Mouse (Mus musculus) megakaryocyte, adult 5-6 weeks (primary cell): ENCODE results near the gene Dqx1. TPM values are rescaled to one million over a fixed set of nuclear protein-coding genes. Genes with fewer than 3 reads are reported as not detected.

Source experiments
- ATAC-seq: 2 replicates; pipeline ENCODE4 v1.8.0; 2016; ENCODE audit warnings: mild to moderate bottlenecking, inconsistent platforms; ENCODE audit not compliant: poor library complexity, severe bottlenecking
- total RNA-seq, 2 experiments: library from RNA; stranded (forward) in 1 of 2; stranded (reverse) in 1 of 2; fragments of 153-499, 151-499 nt in 1 of 2; fragments of 221-1000, 200-1000 nt in 1 of 2; gene quantifications; 2 replicates each; pipeline versions ENCODE4 v1.2.3 to v1.2.4; 2015 to 2017

Gene Dqx1
- total RNA-seq, 2 experiments from 2014 or later, result 0.62 to 2.2 TPM

DNA sequence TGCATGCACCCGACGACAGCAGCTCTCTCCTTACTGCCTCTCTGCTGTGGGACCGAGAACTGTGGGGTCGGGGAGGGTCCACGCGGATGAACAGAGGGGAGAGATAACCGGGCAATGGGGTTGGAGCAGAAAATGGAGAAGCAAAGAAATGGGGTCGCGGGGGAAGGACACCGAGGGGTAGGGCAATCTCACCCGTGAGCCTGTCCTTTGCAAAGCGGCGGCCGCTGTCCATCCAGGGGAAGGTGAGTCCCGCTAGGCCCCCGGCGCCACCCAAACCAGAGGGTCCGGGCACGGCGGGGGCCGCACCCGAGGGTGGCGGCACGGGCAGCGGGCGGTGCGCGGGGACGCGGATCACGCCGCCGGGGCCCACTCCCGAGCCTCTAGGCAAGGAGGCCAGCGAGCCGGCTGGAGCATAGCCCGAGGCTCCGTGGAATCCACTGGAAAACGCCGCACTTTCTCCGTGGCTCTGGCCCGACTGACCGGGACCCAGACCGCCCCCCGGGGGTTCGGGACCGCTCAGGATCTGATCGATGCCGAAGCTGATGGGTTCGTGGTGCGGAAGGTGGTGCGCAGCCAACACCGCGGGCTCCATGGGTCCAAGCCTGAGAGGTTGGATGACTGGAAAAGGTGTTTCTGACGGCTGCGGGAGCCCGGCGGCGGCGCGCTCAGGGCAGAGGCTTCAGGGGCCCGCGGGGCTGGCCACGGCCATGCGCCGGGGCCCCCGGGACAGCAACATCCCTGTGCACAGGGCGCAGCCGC is 12.0 kb downstream of the Dqx1 start:
- ATAC-seq, result no peak

DNA sequence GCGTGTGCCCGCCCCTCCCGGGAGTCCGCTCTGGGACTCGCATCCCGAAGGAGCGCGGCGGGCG is 12.4 kb downstream of the Dqx1 start, which contains the start of gene Tlx2:
Gene Tlx2 (minus strand): TSS at position 47 of the 64 bp plus-strand sequence.
- ATAC-seq, result no peak

DNA sequence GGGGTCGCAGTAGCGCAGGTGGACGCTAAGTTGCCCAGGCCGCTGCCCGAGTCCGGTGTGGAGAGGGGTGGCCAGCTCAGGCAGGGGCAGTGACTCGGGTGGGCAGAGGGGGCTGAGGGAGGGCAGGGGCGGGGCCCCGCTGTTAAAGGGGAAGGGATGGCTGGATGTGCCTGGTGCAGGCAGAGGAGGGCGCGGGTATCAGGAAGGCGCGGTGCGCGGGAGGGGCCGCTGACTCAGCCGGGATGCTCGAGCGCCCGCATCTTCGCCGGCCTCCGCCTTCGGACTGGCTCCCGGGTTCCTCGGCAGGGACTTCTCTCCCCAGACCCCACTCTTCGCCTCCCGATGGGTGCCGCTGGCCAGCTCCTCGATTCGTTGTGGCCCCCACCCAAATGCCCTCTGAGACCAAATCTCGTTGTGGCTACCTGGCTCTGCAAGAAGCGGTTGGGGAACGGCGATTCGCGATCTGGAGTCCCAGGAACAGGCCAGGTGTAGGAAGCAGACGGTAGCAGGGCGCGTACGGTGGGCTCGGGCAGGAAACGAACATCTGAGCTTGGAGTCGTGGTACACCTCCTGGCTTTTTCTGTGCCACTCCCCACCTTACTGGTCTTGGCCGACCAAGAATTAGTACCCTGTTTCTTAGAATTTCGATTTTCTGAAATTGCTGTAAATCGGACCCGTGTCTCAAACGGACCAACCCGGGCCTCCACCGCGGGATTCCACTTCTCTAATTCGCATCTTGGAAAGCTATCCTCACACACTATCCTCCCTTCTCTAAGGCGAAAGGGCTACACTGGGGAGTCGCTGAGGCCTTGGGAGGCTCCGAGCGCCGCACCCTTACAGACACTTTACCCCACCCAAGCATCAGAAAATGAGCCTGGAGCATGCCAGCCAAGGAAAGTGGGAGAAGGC is 12.9 kb downstream of the Dqx1 start:
- ATAC-seq, result no peak

DNA sequence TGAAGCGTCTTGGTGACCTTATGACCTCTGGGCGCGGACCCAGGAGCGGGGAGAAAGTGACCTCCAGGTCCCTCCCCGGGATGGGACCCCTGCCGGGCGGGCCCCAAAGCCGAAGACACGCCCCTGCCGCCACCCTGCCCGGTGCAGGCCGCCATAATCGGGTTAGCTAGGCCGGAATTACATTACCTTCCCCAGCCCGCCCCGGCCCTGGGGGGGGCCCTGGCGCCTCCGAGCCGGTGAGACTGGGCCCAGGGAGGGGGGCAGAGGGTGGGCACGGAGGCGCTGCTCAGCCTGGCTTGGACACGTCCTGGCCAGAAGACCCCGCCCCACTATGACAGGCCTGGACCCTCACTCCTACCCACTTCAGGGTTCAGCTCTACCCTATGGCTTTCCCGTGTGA is 13.6 kb downstream of the Dqx1 start:
- no peak for ATAC-seq

DNA sequence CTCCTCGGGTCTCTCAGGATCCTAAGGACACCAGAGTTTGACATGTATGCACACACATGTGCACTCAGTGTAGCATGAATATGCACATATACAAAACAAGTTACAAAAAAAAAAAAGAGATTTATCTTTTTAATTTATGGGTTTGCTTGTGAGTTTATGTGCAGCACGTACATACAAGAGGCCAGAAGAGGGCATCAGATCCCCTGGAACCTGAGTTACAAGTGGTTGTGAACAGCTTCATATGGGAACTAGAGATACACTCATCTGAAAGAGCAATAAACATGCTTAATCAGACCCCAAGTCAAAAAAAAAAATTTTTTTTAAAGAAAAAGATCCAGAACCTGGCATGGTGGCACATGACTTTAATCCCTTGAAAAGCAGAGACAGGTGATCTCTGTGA is 17.3 kb downstream of the Dqx1 start:
- ATAC-seq, result no peak

DNA sequence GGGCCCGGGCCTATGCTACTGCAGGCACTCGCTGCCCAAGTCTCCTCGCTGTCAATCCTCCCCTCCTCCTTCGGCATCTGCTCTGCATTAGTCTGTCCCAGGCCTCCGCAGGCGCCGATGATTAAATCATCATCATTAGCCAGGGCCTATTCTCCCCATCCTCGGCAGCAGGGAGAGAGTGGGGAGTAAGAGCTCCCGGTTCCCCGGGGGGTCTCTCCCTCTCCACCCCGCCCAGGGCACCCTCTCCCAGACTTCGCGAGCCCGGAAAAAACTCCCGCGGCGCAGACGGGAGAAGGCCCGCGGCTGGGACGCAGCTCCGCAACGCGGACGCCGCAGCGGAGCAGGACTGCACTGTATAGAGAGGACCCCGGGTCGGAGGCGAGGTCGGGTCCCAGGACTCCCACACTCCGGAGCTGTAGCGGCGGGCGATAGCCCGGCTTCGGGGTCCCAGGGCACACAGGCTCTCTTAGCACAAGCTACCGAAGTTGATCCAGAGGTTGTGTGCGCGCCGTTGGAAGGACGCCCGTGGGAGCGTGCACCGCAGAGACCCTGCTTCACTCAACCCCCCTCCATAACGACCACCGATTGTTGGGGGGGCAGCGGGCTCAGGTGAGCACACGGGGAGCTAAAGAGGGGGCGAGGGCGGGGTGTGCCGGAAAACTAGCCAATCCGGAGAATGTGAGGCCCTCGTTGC is 20.1 kb downstream of the Dqx1 start, which contains the start of gene Pcgf1:
Gene Pcgf1 (plus strand): TSS at position 240 of the 694 bp plus-strand sequence.
- ATAC-seq, result peak; percentile 13; the same call in 1 of the 2 replicates

DNA sequence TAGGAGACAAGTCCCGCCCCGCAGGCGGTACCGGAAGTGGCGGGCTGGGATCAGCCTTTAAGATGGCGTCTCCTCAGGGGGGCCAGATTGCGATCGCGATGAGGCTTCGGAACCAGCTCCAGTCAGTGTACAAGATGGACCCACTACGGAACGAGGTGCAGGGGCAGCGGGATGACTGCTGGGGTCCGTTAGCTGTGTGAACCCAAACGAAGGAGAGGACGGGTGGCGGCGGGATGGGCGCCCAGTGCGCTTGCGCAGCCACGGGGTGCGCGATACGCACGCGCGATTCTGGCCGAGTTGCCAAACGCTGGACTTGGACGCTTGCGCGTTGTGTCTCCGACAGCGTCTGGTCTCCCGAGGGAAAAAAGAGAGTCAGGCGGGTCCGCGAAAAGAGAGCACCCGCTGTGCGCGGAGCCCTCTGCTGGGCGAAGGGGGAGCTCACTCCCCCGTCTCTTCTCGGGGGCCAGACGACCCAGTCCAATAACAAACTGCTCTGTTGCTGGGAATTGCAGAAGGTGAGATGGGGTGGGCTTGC is 20.7 kb downstream of the Dqx1 start:
- peak; percentile 98 for ATAC-seq

DNA sequence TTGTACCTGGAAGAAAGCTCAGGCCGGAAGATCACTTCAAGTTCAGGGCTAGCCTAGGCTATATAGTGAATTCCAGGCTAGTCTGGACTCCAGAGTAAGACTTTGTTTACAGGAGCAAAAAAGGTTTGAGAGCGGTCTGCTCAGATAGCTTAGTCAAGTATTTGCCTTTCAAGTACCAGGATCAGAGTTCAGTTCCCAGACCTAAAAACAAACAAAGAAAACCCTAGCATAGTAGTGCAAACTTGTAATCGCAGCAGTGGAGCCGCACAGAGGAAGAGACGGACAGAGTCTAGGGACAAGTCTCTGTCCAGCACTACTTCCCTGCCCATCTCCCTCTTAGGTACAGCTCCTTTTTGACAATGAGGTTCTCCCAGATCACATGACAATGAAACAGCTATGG is 22.6 kb downstream of the Dqx1 start:
- no peak for ATAC-seq

DNA sequence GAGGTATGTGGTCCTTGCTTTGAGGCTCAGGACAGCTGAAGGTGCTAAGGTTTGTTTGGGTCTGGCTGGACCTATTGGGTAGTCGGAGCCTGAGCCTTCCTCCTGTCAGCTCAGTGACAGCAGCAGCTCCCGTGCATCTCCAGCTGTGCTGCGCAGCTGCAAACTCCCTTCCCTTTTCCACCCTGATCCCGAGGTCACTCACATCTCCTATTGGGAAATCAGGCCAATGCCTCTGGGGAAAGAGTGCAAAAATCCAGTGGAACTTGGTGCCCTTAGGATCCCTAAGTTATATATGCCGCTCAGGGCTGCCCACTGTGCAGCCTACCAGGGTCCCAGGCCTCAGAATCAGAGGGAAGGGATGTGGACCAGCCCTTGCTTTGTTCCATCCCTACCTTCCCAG is 25.9 kb downstream of the Dqx1 start:
- ATAC-seq, result no peak

DNA sequence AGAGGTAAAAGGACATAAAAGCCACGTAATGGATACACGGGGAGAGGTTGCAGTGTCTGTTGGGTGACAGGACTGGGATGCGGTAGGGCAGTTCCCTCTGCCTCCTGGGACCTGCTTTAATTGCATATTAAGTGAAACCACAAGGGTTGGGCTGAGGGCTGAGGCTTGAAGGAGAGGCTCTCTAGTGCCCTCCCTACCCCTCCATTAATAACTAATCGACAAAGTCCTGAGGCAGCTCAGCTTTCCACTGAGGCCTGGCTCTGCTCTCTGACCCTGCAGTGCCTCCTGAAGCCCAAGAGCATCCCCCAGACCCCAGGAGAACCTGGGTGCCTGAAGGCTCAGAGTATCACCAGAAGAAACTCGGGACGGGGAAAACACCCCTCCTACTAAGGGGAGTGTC is 26.8 kb downstream of the Dqx1 start:
- no peak for ATAC-seq

DNA sequence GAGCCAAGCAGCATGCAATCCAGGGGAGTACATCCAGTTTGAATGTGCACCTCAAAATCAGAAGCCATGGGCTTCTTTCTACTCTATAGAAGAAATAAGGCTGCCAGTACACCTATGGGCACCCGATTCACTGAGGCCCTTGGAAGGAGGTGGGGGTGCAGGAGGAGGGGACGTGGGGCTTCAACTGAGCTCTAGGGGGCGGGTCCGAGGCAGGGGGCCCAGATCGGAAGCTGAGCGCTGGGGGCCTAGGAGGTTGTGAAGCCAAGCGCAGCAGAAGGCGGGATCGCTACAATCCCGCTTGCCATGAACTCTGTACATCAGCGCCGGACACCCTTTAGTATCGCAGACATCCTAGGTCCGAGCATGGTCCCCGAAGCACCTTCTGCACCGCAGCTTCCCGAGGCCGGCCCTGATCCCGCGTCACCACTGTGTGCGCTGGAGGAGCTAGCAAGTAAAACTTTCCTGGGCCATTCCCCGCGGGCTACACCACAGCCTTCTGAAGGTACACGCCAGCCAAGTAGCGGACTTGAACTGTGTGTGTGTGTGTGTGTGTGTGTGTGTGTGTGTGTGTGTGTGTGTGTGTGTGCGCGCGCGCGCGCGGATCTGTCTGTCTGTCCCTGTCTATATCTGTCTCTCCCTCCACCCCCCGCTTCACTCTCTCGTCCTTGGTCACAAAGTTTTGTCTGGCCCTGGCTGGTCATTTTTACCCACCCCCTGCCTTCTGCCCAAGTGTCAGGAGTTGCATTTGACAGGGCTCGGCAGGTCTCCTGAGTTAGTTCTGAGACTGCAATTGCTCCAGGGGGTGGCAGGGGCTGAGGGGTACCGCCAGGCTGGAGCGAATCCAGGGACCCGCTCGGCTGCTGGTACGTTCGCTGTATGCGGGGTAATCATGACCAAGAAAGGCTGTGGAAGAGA is 28.7 kb downstream of the Dqx1 start, which contains the start of gene Lbx2:
Gene Lbx2 (plus strand): TSS at position 247 of the 915 bp plus-strand sequence.
- 0 out of 2 replicates have a peak, but pooled peaks have one; percentile 29 for ATAC-seq

DNA sequence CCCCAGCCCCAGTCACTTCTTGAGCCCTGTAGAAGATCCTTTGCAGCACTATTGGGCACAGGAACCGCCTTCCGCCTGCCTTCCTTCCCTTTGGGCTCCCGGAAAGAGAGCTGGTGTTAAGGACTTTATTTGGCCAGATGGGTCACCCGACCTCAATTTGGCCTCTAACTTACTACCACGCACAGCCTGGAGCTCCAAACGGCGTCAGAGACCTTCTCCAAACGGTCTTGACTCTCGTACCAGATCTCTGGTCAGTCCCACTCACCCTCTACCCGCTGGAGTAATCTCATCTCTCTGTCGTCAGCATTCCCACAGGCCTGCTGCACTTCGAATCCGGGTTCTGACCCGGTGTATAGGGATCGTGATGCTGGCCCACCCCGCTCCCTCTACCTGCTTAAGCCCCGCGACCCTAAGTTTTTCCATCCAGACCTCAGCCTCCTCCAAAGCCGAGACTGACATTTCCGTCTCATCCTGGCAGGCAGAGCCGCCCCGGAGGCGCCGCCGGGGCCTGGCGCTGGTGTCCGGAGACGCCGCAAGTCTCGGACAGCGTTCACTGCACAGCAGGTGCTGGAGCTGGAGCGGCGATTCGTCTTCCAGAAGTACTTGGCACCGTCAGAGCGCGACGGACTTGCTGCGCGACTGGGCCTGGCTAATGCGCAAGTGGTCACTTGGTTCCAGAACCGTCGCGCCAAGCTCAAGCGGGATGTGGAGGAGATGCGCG is 29.7 kb downstream of the Dqx1 start:
- no peak for ATAC-seq

DNA sequence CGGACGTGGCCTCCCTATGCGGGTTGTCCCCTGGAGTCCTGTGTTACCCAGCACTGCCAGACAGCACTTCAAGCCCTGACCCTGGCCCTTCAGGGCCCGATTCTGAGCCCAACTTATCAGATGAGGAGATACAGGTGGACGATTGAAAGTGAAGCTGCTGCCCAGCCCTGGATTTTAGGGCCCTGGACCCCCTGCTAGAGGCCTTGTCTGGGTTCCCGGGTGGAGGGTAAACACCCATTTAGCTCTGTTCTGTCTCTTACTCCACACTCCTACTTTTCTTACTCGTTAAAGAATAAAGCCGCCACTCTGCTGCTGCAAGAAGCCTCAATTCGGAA is 30.2 kb downstream of the Dqx1 start:
- ATAC-seq, result no peak

DNA sequence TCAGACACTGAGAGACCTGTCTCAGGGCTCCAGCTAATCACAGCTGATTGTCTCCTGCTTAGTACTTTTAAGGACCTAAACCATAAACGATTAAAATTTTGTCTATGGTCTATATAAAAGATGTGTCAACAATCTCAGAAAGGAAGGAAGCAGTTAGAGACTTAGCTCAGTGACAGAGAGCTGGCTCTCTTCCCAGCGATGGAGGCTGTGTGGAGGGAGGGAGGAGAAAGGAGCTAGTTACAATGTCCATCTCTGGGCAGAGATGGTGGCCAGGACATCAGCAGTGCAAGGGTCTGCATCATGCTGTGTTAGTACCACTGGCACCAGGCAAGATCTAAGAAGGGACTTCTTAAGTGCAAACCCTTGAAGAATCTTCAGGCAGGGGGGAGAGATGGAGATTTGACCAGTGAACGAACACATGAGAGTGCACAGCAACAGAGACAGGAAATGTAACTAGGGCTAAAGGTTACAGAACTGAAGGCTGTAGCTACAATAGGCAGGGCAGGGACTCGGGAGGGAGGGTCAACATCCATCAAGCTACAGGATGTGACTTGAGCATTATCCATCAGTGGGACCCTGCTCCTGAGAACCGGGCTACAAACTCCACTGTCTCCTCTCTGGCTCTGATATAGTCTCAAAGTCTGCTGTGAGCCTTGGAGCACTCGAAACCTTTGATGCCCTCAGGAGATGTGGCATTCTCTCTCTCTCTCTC is 34.9 kb downstream of the Dqx1 start:
- no peak for ATAC-seq

DNA sequence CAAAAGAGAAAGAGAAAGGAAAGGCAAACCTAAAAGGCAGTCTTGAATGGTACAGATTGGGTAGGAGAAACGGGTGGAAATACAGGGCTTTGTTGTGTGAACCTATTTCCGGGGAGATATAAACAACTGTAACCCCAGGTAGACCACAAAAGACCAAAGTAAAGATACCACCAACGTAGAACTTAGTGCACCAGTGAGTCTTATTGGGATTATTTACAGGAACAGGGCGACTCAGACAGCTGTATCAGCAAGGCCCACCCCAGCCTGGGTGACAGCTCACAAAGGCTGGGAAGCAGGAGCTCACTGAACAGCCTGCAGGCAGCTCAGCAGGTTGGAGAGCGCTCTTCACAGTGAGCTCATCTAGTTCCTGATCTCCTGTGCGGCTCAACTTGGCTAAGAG is 38.3 kb downstream of the Dqx1 start:
- peak; percentile 34 for ATAC-seq

DNA sequence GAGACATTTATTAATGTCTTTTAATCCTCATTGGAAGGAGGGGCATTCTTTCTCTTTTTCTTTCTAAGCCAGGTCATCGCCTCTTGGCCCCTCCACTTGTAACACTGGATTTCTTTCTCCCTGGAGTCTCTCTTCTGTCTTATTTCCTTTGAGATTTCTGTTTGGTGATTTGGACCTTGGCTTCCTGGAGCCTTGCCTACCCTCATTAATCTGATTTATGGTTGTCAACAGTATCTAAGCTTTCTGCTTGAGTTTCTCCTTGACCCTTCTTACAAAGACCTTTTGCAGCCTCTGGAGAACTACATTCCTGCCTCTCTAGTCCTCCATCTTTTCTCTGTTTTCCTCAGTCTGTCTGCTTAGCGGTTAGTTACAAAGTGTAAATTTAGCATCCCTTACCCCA is 40.8 kb downstream of the Dqx1 start:
- no peak for ATAC-seq

DNA sequence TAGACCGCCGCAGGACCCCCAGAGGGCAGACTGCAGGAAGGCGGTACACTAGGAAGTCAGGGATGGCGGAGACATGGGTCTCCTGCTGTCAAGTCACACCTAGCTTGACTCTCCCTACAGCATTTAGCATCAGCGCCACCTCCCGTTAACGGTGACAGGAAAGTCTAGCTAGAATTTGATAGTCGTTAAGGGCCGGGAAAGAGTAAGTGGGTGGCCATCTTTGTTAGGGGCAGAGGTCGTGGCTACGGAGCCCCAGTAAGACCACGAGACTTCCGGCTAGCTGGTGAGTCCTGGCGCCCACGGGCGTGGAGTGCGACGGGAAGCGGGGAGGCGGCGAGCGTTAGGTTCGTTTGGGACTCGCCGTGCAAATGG is 43.7 kb downstream of the Dqx1 start, which contains the start of the genes Ccdc142 and Gm42688:
Gene Ccdc142 (plus strand): TSS at position 286 of the 372 bp plus-strand sequence.
Gene Gm42688 (plus strand): TSS at position 302 of the 372 bp plus-strand sequence.
- peak; percentile 88 for ATAC-seq

DNA sequence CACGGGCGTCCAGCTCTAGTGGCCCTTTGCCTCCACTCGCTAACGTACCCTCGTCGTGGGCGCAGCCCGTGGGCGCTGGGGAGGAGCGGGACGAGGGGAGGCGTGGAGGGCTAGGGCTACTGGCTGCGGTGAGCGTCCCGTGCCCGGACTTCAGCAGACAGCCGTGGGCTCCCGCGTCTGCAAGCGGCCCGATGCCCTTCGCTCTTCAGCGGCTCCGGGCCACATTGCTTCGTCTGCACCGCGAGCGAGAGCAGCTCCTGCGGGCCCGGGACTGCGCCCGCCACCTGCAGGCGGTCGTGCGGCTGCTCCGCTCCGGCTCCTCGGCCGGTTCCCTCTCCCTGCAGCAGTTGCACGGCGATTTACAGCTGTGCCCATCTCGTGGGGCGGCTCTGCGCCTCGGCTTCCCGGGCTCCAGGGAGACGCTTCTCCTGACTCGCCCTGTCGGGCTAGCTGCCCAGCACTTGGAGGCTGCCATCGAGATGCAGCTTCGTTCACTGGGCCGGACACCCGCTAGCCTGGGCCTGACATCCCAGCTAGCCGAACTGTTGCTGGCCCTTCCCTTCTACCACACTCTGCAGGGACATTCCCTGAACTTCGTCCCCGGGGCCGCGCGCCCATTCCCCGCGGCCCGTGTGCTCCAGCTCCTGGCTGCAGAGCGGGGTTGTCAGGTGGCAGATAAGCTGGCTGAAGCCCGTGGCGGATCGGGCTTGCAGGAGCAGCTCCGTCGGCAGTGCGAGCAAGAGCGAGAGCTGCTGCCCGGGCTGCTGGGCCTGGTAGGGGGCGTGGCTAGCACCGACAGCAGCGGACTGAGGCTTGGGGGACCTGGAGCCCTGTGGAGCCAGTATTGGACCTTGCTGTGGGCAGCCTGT is 44.3 kb downstream of the Dqx1 start:
- peak; percentile 77 for ATAC-seq
